Mouse (Mus musculus) adrenal gland, adult 2 months (tissue): ENCODE measurements around the gene Sf3b3. TPM values are rescaled to one million over a fixed set of nuclear protein-coding genes. Genes with fewer than 3 reads are reported as not detected.
"Not testable (repeated sequence)": the region's sequence is repeated elsewhere in the genome, so short reads cannot be mapped to it uniquely, and the experiment has no call there.

ENCODE experiments used
- DNase-seq: peaks from one replicate; pipeline ENCODE4 v3.0.0; 2021
- polyA plus RNA-seq: library from polyadenylated mRNA; depleted of rRNA; stranded (reverse); fragments of >200 nt; gene quantifications from 2 replicates; pipeline ENCODE4 v1.2.3, GENCODE M21; 2012
- total RNA-seq, 2 experiments: library from RNA; stranded (reverse); gene quantifications; 2 replicates each; pipeline ENCODE4 v1.2.3; 2021

The Sf3b3 gene
- total and polyA plus RNA-seq, 3 experiments = 21.1 to 65.6 (median 64.7) TPM

GRCm38 (mm10) chr8:110808495-110809472 is 37.8 kb downstream of the Sf3b3 start:
- peak; percentile 53 for DNase-seq

DNA sequence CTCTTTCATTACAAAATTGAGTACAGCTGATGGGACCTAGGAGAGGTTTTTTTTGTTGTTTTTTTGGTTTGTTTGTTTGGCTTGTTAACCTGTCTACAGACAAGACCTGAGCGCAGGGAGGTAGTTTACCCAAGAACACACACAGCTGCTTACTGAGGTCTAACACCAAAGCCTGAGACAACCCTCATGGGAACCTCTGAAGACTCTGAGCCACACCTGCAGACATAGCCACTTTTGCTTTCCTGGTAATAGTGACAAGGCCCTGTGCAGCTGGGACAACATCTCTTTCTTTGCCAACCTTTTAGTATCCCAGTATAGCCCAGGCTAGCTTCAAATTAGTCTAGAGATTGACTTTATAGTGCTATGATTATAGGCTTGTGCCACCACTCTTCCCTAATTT is 40.4 kb downstream of the Sf3b3 start:
- no peak for DNase-seq

GRCm38 (mm10) chr8:110805669-110806068 is 40.9 kb downstream of the Sf3b3 start, which contains the start of gene Il34:
Gene Il34 (minus strand): TSS chr8:110805924.
- DNase-seq = peak; percentile 52

DNA sequence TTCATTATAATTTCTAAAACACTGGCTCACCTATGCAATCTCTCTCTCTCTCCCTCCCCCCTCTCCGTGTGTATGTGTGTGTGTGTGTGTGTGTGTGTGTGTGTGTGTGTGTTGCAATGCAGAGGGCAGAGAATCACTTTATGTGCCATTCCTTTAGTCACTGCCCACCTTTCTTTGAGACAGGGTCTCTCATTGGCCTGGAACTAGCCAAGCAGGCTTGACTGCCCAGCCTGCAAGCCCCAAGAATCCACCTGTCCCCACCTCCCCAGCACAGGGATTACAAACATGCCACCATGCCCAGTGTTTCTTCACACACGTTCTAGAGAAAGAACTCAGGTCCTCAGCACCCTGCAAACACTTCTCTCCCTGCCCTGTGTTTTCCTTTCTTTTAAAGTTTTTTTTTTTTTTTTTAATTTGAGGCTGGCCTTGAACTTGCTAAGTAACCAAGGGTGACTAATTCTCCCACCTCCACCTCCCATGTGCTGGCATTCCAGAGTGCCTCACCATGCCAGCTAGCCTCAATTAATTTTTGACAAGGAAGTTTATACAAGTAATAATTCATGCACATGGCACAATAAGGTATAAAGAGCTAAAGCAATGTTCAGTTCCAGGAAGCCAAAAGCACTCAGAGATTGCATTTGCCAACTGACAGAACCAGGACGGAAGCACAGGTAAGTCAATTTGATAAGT is 41.6 kb downstream of the Sf3b3 start:
- DNase-seq = peak; percentile 52

DNA sequence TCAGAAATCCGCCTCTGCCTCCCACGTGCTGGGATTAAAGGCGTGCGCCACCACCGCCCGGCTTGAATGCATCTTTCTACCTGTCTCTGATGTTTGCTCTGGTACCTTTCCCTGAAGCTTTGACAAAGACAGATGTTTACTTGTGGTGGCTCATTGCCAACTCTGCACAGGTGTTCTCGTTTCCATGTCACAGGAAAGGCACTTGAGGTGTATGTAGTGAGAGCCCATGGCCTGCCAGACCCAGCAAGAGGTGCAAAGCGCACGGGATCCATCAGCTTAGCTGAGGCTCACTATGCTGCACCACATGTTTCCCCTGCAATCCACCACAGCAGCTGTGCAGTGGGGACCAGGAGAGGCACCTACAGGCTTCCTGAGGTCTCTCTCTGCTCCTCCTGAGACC is 42.7 kb downstream of the Sf3b3 start:
- DNase-seq = no peak

DNA sequence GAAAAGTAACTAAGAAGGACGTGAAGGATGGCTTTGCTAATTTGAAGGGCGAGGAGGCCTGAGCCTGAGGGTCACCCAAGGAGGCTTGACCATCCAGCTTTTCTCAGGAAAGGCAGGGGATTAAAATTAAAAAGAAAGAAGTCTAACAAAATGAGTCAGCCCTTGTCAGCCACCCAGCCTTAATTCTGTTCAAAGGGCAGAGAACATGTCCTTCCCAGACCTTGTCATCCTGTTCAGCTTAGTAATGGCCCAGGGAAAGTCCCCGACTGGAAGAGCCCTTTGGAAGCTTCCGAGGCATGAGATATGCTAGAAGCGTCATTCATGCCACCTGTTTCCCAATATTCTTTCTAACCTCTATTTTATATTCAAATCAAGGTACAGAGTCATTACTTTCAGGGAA is 43.6 kb downstream of the Sf3b3 start:
- peak; percentile 72 for DNase-seq

GRCm38 (mm10) chr8:110797086-110797485 is 49.5 kb downstream of the Sf3b3 start:
- DNase-seq = no peak

- DNase-seq = peak; percentile 63
Measured at GRCm38 (mm10) chr8:110794363-110794965, 52.1 kb downstream of the Sf3b3 start.

DNA sequence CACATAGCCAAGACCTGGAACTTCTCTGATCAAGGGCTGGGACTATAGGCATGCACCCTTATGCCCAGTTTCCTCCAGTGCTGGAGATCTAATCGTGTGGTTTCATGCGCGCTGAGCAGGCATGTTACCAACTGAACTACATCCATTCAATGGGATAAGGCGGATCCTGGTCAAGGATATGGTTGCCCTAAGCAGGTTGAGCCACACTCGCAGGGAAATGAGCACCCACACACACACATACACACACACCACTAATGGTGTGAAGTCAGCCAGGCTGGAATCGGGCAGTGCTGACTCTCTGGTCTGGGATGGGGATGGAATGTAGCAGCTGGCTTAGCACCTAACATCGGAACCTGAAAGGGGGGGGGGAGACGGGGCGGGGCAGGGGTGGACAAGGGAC is 52.7 kb downstream of the Sf3b3 start:
- no peak for DNase-seq

GRCm38 (mm10) chr8:110793511-110793910 is 53.1 kb downstream of the Sf3b3 start:
- peak; percentile 42 for DNase-seq

DNA sequence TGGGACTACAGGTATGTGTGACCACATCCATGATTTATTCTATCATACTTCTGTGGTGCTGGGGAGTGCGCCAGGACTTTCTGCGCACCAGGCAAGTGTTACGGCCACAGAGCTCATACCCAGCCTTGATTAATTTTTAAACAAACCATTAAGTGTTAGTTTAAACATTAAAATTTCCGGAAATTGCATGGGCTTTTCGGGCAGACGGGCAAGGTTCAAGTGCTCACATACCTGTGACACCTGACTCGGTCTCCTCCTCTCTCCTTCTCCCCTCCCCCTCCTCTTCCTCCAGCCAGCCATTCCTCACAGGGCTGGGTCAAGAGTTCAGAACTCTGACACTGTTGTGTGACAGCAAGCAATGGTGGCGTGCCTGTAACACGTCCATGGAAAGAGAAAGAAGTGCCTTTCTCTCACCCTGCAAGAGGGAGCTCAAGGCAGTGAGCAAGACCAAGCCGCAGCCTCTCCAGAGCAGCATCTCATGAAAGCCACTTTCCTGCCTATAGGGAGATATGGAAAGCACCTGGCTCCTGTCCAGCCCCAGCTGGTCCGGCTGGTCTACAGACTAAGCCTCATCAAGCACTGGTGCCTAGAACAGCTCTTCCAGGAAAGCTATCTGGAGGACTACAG is 53.9 kb downstream of the Sf3b3 start:
- no peak for DNase-seq

DNA sequence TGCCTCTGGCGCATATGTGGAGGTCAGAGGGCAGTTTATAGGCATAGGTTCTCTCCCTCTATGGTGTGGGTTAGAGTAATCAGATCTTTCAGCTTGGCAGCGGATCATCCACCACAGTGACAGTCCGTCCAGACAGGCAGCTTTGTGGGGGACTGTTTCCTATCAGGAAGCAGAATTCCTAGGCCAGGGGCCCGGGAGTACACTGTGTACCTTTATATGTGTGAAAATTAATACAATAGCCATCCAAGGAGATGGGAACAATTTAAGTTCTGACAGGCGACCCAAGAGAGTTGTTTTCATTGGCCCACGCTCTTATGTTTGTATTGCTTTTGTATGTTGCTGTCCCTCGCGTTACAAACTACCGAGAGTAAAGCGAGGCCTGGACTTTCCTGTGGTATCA is 55.4 kb downstream of the Sf3b3 start:
- DNase-seq = no peak

- DNase-seq = no peak
Measured at GRCm38 (mm10) chr8:110790270-110790669, 56.3 kb downstream of the Sf3b3 start.

DNA sequence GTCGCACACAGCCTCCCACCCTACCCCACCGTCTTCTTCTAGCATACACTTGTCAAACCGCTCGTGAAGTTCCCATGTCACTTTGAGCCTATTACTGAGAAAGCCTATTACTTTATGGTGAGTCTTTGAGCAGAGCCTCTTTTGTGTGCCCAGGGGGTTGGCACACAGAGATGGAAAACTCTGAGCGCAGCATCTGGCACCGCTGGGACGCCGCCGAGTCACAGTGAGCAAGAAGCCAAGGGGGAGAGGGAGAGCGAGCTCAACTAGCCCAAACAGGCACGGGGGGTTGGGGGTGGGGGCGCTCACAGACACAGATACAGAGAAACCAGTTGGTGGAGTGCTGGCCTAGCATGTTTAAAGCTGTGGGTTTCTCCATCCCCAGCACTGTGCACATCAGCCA is 57.0 kb downstream of the Sf3b3 start:
- DNase-seq = no peak

GRCm38 (mm10) chr8:110788981-110789380 is 57.6 kb downstream of the Sf3b3 start:
- DNase-seq = no peak

DNA sequence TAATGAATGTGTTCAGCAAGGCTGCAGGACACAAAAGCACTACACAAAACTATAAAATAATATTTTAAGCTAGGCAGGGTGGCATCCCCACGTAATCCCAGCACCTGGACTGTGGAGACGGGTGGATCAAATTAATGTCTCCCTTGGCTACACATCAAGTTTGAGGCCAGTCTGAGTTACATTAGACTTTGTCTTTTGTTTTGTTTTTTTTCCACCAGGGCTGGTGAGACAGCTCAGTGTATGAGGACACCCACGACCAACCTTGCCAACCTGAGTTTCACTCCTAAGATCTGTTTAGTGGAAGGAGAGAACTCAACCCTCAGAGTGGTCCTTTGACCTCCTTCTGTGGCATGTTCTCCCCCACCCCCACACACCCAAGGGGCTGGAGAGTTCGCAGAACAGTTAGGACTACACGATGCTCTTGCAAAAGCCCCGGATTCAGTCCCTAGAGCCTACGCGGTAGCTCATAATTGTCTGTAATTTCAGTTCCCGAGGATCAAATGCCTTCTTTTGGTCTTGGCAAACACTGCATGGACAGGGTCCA is 59.1 kb downstream of the Sf3b3 start:
- DNase-seq = peak; percentile 50

DNA sequence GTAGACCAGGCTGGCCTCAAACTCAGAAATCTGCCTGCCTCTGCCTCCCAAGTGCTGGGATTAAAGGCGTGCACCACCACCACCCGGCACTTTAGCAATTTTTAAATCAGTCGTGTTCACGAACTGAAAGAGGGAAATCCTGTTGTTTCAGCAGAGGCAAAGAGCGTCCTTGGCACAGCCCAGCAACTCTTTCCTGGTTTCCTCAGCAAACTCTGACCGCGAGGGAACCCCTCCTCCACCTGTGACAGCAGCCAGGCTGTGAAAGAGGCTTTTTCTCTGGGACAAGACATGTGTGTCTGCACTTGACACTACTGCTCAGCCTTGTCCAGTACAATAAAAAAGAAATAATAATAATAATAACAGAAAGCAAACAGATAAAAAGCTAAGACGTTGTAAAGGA is 59.7 kb downstream of the Sf3b3 start:
- DNase-seq = peak; percentile 45

- DNase-seq = not testable (repeated sequence)
Measured at GRCm38 (mm10) chr8:110786501-110786900, 60.1 kb downstream of the Sf3b3 start.

- DNase-seq = no peak
Measured at GRCm38 (mm10) chr8:110785366-110785765, 61.2 kb downstream of the Sf3b3 start.

GRCm38 (mm10) chr8:110779924-110780718 is 66.5 kb downstream of the Sf3b3 start:
- peak; percentile 42 for DNase-seq

DNA sequence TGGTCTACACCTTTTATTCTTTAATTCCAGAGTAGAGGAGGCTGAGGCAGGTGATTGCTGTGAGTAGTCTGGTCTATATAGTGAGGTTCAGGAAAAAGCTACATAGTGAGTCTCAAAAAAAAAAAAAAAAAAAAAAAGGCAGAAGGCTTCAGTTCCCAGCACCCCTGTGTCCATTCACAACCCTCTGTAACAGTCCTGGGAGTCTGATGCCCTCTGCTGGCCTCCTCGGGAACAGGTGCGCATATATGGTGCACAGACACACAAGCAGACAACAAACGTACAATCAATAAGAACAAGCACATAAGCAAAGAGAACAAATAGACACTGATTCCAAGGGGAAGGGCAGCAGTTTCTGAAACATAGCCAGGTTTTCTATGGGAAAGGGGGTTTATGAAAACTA is 70.3 kb downstream of the Sf3b3 start:
- DNase-seq = no peak
